Mouse (Mus musculus) lung, adult 18-20 months (tissue): Measurements from ENCODE around the gene Glt1d1.

Experiments used
- DNase-seq, 2 experiments: peaks; one replicate each; pipeline ENCODE4 v3.0.0; 2022; ENCODE audit warnings: mixed read lengths in 2 of 2

Gene Glt1d1

GRCm38 (mm10) chr5:127633188-127633587, 1.1 kb downstream of the Glt1d1 start:
- no peak for DNase-seq

DNA sequence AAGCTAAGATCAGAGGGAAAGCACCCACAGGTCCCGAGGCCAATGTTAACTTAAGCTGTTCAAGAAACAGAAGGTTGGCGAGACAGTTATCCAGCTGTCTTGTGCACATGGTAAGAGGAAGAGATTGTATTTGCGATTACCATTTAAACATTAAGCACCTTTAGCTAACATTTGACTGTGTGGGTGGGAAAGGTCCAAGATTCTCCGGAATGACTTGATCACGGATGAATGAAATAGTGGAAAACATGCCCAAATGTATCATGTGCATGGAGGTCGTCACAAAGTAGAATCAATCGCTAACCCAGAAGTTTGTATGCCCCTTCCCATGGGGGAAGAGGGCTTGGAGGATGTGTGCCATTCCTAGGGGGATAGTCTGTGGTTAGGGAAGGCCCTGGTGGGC, 1.6 kb downstream of the Glt1d1 start:
- no peak for DNase-seq

DNA sequence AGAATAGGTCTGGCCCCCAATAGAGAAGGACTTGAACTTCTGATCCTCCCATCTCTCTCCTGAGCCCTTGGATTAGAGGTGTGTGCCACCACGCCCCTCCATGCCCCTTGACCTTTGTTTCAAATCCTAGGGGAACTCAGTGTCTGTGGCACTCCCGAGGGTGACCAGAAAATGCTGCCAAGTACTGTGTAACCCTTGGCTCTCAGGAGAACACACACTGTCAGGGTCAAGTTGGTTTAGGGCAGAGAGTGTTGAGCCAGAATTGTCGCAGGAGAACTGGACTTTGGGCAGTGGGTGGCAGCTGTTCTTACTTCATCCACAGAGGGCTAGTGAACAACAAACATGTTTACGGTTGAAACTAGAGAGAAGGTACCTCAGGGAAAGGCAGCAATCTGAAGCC, 5.6 kb downstream of the Glt1d1 start:
- no peak for DNase-seq

DNA sequence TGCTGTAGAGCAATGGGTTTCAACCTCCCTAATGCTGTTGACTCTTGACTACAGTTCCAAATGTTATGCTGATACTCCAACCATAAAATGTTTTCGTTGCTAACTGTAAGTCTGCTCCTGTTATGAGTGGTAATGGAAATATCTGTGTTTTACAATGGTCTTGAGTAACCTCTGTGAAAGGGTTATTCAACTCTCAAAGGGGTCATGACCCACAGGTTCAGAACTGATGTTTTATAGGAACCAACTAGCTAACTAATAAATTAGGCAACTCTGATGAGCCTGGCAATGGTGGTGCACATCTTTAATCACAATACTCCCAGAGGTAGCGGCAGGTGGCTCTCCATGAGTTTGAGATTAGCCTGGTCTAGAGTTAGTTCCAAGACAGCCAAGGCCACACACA, 6.1 kb downstream of the Glt1d1 start:
- DNase-seq, result no peak

- DNase-seq, result no peak
Measured at GRCm38 (mm10) chr5:127639067-127639605, 7.1 kb downstream of the Glt1d1 start.

GRCm38 (mm10) chr5:127639635-127640034, 7.6 kb downstream of the Glt1d1 start:
- DNase-seq, result no peak

DNA sequence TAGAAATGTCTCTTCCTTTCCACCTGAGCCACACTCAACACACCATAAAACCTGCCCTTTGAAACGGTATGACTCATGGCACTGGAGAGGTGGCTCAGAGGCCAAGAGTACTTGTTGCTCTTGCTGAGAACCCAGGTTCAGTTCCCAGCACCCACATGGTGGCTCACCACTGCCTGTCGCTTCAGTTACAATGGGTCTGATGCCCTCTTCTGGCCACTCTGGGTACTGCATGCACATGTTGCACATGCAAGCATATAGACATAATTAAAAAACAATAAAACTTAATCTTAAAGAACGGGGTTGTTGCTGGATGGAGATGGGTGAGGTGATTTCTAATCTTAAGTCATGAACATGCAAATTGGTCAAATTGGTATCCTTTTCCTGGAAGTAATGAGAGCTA, 8.3 kb downstream of the Glt1d1 start:
- no peak for DNase-seq

GRCm38 (mm10) chr5:127641185-127641958, 9.3 kb downstream of the Glt1d1 start:
- DNase-seq, result no peak

GRCm38 (mm10) chr5:127648046-127648445, 16.0 kb downstream of the Glt1d1 start:
- DNase-seq, result peak in 1 of 2 experiments; percentile 9

DNA sequence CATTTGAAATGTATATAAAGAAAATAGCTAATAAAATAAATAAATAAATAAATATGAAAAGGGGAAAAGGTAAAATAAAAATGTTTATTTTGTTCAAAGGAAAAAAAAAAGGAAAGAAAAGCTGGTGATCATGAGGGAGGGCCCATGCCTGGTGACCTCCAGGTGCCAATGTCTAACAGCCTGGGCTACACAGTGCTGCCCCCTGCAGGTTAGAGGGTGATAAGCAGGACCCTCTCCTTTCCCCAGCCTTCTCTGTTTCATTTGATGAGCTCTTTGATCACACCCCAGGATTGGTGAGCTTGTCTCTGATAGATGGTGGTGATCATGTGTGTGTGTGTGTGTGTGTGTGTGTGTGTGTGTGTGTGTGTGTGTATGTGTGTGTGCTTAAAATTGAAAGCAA, 17.0 kb downstream of the Glt1d1 start:
- DNase-seq, result peak in 1 of 2 experiments; percentile 11

- DNase-seq, result no peak
Measured at GRCm38 (mm10) chr5:127658257-127658656, 26.2 kb downstream of the Glt1d1 start.

DNA sequence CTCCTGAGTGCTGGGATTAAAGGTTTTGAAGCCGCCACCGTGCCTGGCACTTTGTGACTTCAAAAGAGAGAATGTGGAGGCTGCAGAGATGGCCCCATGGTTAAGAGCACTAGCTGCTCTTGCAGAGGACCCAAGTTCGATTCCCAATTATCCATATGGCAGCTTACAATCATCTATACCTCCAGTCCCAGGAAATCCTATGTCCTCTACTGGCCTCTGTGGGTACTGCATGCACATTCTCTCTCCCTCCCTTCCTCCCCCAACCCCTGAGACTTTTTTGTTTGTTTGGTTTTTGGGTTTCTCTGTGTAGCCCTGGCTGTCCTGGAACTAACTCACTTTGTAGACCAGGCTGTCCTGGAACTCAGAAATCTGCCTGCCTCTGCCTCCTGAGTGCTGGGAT, 27.2 kb downstream of the Glt1d1 start:
- DNase-seq, result no peak

GRCm38 (mm10) chr5:127660267-127660666, 28.2 kb downstream of the Glt1d1 start:
- DNase-seq, result no peak

DNA sequence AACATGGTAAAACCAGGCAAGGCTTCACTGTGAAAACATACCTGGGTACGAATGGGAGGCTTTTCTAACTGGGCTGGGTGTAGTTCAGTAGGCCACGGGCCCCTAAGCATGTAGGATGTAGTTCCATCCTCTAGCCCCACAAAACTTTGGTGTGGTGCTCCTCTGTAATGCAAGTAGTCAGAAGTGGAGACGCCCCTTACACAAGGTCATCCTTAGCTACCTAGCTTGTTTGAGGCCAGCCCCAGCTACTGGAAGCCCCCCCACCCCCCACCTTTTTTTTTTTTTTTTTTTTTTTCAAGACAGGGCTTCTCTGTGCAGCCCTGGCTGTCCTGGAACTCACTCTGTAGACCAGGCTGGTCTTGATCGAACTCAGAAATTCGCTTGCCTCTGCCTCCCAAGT, 28.9 kb downstream of the Glt1d1 start:
- DNase-seq, result no peak

DNA sequence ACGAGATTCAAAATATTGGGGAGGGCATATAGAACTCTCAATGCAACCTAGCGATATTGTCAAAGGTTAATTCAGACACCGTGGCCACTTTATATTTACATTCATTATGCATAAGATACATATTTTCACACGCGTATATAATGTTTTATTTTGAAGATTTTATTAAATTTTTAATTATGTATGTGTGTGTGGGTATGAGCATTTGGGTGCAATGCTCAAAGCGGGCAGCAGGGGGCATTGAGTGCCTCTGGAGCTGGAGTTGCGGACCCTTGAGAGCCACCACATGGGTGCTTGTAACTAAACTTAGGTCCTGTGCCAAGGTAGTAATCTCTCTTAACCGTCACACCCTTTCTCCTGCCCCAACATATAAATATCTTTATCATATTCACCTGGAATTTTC, 41.9 kb downstream of the Glt1d1 start:
- no peak for DNase-seq

DNA sequence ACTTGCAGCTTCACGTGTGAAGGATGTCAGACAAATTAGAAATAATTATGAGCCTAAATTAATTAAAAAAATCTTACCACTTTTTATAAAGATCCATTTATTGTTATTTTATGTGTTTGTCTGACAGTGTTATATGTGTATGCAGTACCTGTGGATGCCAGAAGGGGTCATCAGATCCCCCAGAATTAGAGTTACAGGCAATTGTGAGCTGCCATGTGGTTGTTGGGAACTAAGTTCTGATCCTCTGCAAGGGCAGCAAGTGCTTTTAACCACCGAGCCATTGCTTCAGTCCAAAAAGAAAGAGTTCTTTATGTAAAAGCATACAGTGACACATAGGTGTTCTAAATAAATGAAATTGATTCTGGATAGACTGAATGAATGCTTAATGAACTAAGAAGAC, 45.5 kb downstream of the Glt1d1 start:
- DNase-seq, result no peak

DNA sequence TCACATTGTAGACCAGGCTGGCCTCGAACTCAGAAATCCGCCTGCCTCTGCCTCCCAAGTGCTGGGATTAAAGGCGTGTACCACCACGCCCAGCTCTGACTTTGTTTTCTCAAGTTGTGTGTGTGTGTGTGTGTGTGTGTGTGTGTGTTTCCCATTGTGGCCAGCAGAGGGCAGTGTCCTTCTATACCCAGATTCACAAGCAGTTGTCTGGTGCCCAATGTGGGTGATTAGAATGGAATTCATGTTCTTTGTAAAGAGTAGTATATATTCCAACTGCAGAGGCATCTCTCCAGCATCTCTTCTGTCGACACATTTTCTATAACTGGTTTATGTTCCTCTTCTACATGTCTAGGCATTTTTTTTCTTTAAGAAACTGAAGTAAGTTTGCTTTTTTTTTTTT, 46.4 kb downstream of the Glt1d1 start:
- no peak for DNase-seq

DNA sequence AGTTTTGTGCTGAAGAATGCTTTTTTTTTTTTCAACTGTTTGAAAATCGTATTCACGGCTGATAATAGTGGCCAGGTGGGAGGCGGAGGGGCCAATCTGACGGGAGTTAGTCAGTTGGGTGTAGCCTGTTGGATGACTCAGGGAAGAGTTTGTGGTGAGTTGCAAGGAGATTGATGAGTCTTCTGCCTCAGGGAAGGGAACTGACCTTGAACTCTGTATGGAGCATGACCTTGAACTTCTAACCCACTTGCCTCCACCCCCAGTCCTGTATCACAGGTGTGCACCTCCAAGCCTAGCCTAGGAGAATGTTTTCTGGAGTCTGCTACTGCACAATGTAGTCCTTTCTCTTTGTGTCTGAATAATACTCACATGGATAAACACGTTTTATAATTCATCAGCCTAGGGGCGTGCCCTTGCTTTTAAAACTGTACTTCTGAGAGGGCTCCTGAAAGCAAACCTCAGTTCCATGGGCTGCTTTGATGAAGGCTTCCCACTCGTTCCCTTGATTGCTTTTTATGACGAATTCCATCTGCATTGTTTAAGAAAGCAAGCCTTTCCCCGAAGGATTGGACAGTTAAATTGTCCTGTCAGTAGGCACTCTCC, 56.6 kb downstream of the Glt1d1 start:
- no peak for DNase-seq

GRCm38 (mm10) chr5:127691085-127691484, 59.0 kb downstream of the Glt1d1 start:
- no peak for DNase-seq

- no peak for DNase-seq
Measured at GRCm38 (mm10) chr5:127691581-127691980, 59.5 kb downstream of the Glt1d1 start.

GRCm38 (mm10) chr5:127695898-127696297, 63.8 kb downstream of the Glt1d1 start:
- no peak for DNase-seq

GRCm38 (mm10) chr5:127696602-127697001, 64.5 kb downstream of the Glt1d1 start:
- DNase-seq, result no peak

DNA sequence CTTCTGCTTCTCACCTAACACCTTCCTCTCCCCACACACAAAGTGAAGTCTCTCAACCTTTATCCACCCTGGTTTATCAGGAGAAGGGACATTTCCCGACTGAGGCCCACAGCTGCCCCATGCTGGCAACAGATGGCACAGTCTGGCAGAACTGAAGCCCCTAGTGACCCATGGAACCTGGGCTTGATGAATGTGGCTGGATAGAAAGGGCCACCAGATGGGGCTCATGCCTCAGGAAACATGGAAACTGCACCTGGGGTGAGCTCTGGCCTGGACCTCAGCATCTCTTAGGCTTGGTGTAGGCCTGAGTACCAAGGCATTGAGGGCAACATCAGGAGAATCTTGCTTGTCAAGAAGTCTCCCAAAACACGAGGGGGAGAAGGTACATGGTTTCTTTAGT, 66.5 kb downstream of the Glt1d1 start:
- DNase-seq, result no peak

DNA sequence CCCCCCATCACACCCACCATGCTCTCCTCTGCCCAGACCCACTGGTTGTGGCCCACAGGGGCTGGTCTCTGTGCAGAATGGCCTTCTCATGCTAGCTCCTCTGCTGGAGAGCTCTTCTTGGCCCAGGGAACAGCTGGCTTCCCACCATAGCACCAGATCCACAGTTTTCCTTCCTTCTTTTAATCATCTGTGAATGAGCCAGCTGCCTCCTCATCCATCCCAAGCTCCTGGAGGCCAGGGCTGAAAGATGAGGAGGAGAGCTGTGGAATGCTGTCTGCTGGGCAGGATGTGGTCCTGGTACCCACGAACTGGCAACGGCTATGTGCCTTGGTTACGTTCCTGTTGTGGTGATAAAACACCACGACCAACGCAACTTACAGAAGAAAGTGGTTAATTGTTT, 67.6 kb downstream of the Glt1d1 start:
- DNase-seq, result no peak
